Mouse (Mus musculus) small intestine, adult 10 weeks (tissue): Measurements from ENCODE around the gene Zmynd19. TPM values are rescaled to one million over a fixed set of nuclear protein-coding genes. Genes with fewer than 3 reads are reported as not detected.

Experiments
- polyA plus RNA-seq: library from polyadenylated mRNA; stranded (reverse); fragments of 350-450 nt; fragmentation: Illumina TruSeq; extraction: RNeasy Lipid Tissue Mini Kit (QIAGEN cat#74804); gene quantifications from one replicate; pipeline ENCODE4 v1.2.3, GENCODE M21; 2014; ENCODE audit warnings: low replicate concordance

Gene Zmynd19
- 3.6 TPM for polyA plus RNA-seq

DNA sequence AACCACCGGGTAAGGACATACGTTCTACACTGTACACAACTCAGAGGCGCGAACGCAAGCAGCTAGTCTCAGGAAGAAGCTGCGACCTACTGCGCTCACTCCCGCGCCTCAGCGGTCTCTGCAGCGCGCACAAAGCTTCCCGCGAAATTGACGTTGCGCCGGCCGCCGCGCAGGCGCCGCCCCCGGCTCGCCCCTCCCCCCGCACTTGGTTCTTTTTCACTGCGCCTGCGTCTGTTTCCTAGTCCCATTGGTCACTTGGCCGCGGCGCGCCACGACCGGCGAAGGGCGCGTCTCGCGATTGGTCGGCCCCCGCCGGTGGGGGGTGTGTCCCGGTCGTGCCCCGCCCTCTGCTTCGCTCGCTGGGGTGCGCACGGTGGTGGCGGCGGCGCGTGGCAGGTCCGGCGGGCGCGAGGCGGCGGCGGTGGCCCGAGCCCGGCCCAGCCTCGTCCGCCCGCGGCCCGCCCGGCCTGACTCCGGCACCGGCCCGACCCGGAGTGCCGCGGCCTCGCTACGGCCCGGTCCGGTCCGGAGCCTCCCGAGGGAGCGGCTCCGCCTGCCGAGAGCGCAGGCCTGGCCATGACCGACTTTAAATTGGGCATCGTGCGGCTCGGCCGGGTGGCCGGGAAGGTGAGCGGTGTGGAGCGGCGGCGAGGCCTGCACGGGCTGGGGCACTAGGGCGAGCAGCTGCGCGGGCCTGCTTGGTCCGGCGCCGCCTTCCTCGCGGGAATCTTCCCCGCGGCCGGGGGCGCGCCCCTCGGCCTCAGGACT lies at the start of gene Zmynd19:
Zmynd19 (plus strand) TSS at position 372 of the 768 bp plus-strand sequence.

DNA sequence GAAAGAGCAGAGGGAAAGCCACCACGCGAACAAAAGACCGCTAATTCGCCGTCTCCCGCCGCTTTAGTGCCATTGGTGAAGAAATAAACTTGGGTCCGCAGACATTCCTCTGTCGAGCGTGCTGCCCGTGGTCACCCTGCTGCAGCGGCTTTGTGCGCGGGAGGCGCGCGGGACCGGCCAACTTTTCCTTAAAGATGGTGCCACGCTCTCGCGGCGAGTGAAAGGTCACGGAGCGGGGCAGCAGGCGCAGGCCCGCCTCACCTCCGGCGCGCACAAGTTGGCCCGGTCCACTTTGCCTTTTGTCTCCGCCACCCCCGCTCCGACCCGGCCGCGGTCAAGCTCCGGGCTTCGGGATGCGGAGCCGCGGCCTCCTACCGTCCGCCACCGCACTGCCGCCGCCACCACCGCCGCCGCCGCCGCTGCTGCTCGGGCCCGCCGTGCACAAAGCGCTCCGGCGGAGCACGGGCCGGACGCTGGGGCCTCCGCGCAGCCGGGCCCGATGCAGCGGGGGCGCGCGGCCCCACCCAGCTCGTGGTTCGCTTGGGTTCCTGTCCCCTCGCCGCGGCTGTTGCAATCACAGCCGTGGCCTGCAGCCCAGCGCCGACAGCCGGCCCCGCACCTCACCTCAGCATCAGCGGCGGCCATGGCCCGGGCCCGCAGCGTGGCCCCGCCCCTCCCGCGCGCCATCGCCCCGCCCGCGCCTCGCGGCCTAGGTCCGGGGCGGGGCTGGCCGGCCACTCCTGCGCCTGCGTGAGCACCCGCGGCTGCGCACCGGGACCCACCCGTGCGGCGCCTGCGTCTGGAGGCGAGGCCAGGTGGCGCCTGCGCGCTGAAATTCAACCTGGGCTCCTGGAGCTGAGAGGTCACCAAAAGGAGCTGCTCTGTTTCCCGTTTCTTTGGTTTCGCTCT lies 30.4 kb upstream of the Zmynd19 start, which contains the start of gene Ehmt1:
Ehmt1 (minus strand) TSS at position 685 of the 909 bp plus-strand sequence.

DNA sequence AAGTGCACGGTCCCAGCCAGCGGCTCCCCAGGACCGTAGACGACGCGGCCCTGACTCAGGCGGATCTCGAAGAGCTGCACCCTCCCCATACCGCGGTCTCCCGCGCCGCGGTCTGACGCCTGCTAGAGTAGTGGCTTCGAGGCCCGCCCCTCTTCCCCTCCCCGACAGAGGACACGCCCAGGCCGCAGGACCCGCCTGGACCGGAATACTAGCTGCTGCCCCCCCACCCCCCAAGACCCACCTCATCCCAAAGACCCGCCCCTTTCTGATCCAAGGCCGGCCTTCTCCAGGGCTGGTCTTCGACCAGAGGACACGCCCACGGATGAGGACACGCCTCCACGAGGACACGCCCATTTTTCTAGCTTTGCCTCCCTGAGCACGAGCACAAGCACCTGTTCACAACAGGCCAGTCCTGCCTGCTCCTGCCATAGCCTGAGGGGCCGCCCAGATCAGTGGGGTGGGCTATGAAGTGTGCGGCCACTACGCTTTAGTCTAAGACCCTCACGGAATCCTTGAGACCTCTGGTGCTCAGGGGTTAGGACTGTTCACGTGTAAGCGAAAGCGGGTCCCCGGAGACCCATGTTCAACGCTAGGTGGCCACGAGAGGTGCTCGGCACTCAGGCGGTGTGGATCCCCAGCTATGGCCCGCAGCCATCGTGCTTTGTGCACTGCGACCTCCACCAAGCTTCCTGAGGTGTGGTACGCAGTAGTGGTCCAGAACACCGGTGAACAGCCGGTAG lies 14.4 kb upstream of the Zmynd19 start, which contains the start of gene Arrdc1:
Arrdc1 (minus strand) TSS at position 196 of the 740 bp plus-strand sequence.

DNA sequence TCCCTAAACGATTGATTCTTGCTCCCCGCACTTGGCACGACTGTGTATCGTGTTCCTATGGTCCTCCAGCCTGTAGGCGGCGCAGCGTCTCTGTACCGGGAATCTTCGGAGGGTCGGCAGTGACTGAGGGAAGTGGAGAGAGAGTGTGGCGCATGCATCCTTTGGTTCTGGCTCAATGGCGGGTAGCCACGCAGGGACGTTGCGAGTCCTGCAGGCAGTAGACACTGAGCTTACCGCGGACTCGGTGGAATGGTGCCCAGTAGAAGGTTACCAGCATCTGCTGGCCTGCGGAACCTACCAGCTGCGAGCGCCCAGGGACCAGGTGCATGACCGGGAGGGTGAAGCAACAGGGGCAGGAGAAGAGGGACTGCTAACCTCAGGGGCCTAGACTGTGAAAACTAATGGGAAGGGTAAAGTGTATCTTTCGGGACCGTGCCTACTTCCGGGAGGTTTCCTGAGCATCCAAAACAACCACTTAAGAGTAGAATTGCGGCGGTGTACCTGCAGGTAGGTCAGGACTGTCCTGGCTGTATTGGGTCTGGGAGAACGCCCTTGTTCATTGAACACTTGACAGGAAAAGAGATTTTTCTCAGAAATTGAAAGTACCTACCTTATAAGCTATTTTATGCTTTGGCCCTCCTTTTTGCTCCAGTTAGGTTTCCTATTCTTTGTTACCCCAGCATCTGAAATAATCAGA lies 12.9 kb downstream of the Zmynd19 start, which contains the start of gene Dph7:
Dph7 (plus strand) TSS at position 97 of the 697 bp plus-strand sequence.

DNA sequence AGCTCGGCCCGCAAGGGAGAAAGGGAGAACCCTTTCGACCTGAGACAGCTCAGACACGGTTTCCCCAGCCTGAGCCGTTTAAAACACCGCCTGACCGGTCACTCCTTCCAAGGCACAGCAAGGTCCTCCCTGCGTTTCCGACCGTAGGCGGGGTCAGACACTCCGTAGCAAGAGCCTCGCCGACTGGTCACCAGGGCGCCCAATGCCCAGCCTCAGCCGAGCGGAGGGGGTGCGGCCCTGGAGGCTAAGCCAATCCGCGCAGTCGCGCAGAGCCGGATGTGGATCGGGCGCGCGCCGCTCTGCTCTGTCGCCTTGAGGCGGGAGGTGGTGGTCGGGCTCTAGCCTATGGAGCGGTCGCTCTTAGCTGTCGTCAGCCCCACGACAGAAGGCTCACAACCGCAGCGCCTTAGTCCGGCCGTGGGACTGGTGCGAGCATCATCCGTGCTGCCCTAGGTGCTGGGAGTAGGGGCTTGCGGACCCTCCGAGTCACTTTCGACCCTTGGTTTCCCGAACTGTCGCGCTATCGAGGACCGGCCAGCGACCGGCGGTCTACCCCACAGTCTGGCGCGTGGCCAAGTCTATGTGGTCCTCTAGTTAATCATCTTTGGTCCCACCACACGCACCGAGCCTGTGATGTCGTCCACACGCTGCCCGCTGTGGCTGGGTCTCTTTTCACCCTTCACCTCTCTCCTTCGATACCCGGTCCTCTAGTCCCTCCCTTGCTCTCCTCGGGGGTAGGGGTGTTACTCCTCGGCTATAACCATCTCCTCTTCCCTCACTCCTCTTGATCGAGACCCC lies 25.5 kb downstream of the Zmynd19 start, which contains the start of gene Mrpl41:
Mrpl41 (minus strand) TSS at position 193 of the 798 bp plus-strand sequence.

DNA sequence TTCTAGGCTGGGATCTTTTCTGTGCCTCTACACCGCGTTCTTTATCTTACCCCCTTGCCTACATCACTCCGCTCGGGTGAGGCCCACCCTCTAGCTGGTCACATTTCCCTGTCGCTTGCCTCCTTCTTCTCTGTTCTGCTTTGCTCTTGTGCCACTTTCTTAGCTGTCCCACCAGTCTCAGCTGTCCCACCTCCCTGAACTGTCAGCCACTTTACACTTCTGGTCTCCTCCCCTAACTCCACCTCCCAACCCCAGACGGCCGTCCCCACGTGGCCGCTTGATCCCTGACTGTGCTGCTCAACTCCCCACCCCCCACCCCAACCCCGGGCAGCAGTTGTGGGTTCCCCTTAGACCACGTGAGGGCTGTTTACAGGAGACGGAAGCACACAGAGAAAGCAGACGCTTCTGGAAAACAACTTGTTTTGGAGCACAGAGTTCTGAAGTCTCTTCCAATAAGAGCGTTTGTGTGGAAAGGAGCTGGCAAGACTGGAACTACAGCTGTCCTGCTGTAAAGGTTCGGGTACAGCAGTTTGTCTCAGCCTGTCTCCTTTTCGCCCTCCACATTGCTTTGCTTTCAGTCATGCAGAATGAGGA lies 26.2 kb downstream of the Zmynd19 start, which contains the start of gene Pnpla7:
Pnpla7 (plus strand) TSS at position 330 of the 594 bp plus-strand sequence.

Other genes with a start within 250 kb of the Zmynd19 start
- gene Cacna1b, start 186.6 kb upstream of the Zmynd19 start, polyA plus RNA-seq = 0.19 TPM
- gene Ehmt1, start 30.2 kb upstream of the Zmynd19 start, polyA plus RNA-seq = 10.2 TPM
- gene Arrdc1, start 14.5 kb upstream of the Zmynd19 start, polyA plus RNA-seq = 13.2 TPM
- gene Dph7, start 12.6 kb downstream of the Zmynd19 start, polyA plus RNA-seq = 1.4 TPM
- gene Mrpl41, start 25.3 kb downstream of the Zmynd19 start, polyA plus RNA-seq = 23.6 TPM
- 2.2 TPM for gene Pnpla7, start 26.2 kb downstream of the Zmynd19 start, polyA plus RNA-seq
- gene Nsmf, start 104.6 kb downstream of the Zmynd19 start, polyA plus RNA-seq = 1.8 TPM
- gene Entpd8, start 130.5 kb downstream of the Zmynd19 start, polyA plus RNA-seq = 43.1 TPM
- gene Noxa1, start 145.4 kb downstream of the Zmynd19 start, polyA plus RNA-seq = not detected
- gene Nrarp, start 231.0 kb downstream of the Zmynd19 start, polyA plus RNA-seq = 17.8 TPM
- gene Tor4a, start 247.1 kb downstream of the Zmynd19 start, polyA plus RNA-seq = 2.0 TPM